Mouse (Mus musculus): ENCODE results near the gene Plcd3. TPM values are rescaled to one million over a fixed set of nuclear protein-coding genes. Genes with fewer than 3 reads are reported as not detected.

The Plcd3 gene
- polyA plus RNA-seq, 1 experiment from 2014 or later = 1.7 TPM

DNA sequence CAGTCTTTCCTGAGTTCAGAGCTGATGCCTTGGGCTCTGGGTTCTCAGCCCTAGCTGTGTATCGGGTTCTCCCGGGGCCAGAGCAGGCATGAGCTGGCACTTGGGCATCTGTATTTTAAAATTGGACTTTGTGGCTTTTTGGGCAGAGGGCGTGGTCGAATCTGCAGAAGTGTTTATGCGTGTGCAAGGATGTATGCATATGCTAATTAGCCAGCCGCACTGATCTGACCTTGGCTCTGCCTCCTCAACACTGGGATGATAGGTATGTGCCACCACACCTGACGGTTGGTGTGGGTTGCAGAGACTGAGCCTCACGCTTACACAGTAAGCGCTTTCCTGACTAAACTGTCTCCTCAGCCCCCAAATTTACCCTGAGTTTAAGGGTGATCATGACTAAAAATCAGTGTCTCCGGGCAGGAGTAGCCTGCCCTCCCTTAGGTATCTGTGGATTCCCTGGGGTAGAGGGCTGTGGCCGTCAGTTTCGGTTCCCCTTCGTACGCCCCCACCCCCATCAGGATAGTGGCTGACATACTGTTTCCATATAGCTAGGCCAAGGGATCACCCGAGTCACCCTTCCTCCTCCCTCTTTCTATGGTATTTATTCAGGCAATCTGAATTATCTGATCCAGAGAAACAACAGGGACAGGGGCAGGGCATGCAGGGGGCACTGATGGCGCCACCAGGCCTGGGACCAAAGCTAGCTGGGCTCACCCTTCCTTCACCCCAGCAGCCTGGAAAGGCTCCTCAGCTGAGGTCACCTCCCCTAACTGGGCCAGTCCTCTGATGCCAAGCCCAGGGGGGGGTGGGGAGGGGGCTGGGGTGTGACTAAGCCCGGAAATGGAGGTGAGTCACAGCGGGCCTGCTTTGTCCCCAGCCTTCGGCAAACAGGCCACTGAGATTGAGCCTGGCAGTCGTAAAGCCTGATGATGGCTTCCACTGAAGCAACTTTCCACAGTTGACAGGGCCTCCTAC, 7.3 kb downstream of the Plcd3 start:
- Histone ChIP-seq H3K36me3 (replicated peaks; ENCODE audit: control insufficient read depth, insufficient read depth) (no peaks in the 10 kb centered on the region), H3K4me3 (replicated peaks; ENCODE audit: low read length) (no peak overlapping the region), H3K4me2 (replicated peaks) (no peak overlapping the region), H3K9me3 (ENCODE audit: control insufficient read depth, low read length) (no peaks in the 10 kb centered on the region), H3K4me1 (replicated peaks; ENCODE audit: control insufficient read depth, insufficient read depth, low read length) (no peaks in the 10 kb centered on the region), H3K9ac (no peak overlapping the region), H3K27ac (no peak overlapping the region), H3K27me3 (ENCODE audit: control insufficient read depth, insufficient read depth, low read length) (peaks cover 10% of the 10 kb centered on the region; the same call in 1 of the 2 replicates)
- no peak for ATAC-seq (ENCODE audit: low FRiP score)
- DNase-seq (ENCODE audit: low spot score) = no peak
- 75% methylated on average over 20 of the region's 20 CpGs for WGBS

DNA sequence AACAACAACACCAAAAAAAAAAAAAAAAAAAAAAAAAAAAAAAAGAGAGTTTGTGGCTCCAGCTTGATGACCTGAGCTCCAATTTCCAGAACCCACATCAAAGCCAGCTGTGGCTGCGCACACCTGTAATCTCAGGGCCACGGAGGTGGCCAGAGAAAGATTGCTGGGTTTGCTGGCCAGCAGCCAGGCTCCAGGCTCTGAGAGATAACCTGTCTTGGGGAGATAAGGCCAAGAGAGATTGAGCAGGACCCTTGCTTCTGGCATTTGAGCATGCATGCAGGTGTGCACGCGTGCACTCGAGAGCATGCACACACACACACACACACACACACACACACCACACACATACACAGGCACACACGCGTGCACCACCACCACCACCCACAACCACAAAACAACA, 8.2 kb downstream of the Plcd3 start:
- H3K9ac ChIP-seq = no peak overlapping the region
- no peaks in the 10 kb centered on the region for H3K36me3 ChIP-seq (replicated peaks; ENCODE audit: control insufficient read depth, insufficient read depth)
- DNase-seq (ENCODE audit: low spot score) (no peak), ATAC-seq (ENCODE audit: low FRiP score) (no peak)
- H3K9me3 ChIP-seq (ENCODE audit: control insufficient read depth, low read length) = no peaks in the 10 kb centered on the region
- H3K4me2 ChIP-seq (replicated peaks) = no peak overlapping the region
- WGBS = 92% methylated on average over 7 of the region's 7 CpGs
- no peaks in the 10 kb centered on the region for H3K4me1 ChIP-seq (replicated peaks; ENCODE audit: control insufficient read depth, insufficient read depth, low read length)
- no peak overlapping the region for H3K27ac ChIP-seq
- H3K27me3 ChIP-seq (ENCODE audit: control insufficient read depth, insufficient read depth, low read length) = peaks cover 10% of the 10 kb centered on the region; the same call in 1 of the 2 replicates
- H3K4me3 ChIP-seq (replicated peaks; ENCODE audit: low read length) = no peak overlapping the region

DNA sequence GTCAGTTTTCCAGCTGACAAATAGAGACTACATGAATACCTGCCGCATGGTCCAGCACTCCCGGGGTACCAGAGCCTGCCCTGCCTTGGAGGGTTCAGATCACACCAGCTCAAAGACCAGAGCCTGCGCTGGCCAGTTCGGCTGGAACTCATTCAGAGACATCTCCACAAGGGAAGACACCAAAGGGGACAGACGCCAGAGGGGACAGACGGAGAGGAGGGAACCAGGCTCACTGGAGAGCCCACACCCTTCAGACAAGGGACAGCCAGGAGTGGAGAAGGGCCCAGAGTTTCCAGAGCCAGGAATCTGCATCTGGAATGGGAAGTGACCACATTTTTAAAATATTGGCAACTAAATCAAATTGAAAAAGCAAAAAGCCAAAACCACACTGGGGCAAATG, 19.8 kb downstream of the Plcd3 start:
- H3K27me3 ChIP-seq (ENCODE audit: control insufficient read depth, insufficient read depth, low read length) = peaks cover 35% of the 10 kb centered on the region
- no peaks in the 10 kb centered on the region for H3K9me3 ChIP-seq (ENCODE audit: control insufficient read depth, low read length)
- H3K36me3 ChIP-seq (replicated peaks; ENCODE audit: control insufficient read depth, insufficient read depth) = no peaks in the 10 kb centered on the region
- H3K4me3 ChIP-seq (replicated peaks; ENCODE audit: low read length) = no peak overlapping the region
- WGBS = 54% methylated on average over 6 of the region's 6 CpGs
- no peak for DNase-seq (ENCODE audit: low spot score)
- ATAC-seq (ENCODE audit: low FRiP score) = no peak
- H3K4me2 ChIP-seq (replicated peaks) = no peak overlapping the region
- no peak overlapping the region for H3K27ac ChIP-seq
- H3K9ac ChIP-seq = no peak overlapping the region
- H3K4me1 ChIP-seq (replicated peaks; ENCODE audit: control insufficient read depth, insufficient read depth, low read length) = peaks cover 6% of the 10 kb centered on the region

DNA sequence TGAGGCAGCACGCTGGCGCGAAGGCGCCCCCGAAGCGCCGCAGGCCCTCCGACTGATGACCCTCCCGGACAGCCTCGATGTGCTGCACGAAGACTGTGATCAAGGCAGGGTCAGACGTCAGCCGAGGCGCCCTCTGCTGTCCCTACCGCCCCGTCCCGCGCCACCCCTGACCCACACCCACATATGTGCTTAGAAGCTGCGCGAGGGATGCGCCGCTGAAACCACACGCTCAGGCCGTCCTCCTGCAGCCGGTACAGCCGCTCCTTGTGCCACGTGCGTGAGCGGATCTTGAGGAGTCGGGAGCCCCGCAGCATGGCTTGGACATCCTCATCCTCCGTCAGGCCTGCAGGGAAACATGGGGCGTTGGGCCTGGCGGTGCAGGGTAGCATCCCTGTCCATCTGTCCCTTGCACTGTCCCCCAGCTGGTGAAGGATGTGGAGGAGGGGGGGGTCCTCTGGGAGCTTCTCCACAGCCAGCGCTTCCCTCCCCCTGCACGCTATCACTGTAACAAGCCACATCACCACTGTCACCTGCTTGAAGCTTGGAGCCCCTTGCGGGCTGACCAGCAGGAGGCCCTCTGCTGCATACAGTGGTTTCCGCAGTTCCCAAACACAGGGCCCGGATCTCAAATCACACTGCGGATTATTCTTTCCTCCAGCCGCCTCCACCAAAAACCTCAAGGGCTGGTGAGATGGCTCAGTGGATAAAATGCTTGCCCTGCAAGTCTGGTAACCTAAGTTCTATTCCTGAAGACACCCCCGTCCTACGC, 21.0 kb downstream of the Plcd3 start:
- peaks cover 6% of the 10 kb centered on the region for H3K4me1 ChIP-seq (replicated peaks; ENCODE audit: control insufficient read depth, insufficient read depth, low read length)
- no peak overlapping the region for H3K27ac ChIP-seq
- ATAC-seq (ENCODE audit: low FRiP score) = peak; percentile 51; the same call in 1 of the 2 replicates
- peak overlapping the region; percentile 24 for H3K4me3 ChIP-seq (replicated peaks; ENCODE audit: low read length)
- peak overlapping the region; percentile 46 for H3K4me2 ChIP-seq (replicated peaks)
- DNase-seq (ENCODE audit: low spot score) = peak; percentile 28
- WGBS = under 1% methylated on average over 42 of the region's 43 CpGs
- H3K36me3 ChIP-seq (replicated peaks; ENCODE audit: control insufficient read depth, insufficient read depth) = no peaks in the 10 kb centered on the region
- peak overlapping the region; percentile 51 for H3K9ac ChIP-seq
- H3K27me3 ChIP-seq (ENCODE audit: control insufficient read depth, insufficient read depth, low read length) = peaks cover 35% of the 10 kb centered on the region
- H3K9me3 ChIP-seq (ENCODE audit: control insufficient read depth, low read length) = no peaks in the 10 kb centered on the region

DNA sequence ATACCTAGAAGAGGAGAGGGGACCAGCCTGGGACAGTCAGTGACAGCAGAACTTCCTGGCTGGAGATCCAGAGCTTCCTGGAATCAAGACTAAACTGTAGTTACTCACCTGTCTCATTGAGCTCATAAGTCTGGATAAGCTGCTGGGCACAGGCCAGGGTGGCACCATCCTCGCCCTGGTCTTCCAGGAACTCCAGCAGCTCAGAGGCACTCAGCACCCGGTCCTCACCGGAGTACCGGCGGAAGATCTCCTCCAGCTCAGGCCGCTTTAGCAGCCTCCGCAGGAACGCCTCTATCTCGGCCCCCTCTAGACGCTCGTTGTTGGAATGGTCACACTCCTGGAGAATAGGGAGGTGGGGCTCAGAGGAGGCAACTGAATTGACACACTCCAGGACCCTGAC, 23.3 kb downstream of the Plcd3 start:
- Histone ChIP-seq H3K4me1 (replicated peaks; ENCODE audit: control insufficient read depth, insufficient read depth, low read length) (peaks cover 6% of the 10 kb centered on the region), H3K4me3 (replicated peaks; ENCODE audit: low read length) (no peak overlapping the region), H3K36me3 (replicated peaks; ENCODE audit: control insufficient read depth, insufficient read depth) (no peaks in the 10 kb centered on the region), H3K4me2 (replicated peaks) (no peak overlapping the region), H3K9ac (no peak overlapping the region), H3K27ac (no peak overlapping the region), H3K27me3 (ENCODE audit: control insufficient read depth, insufficient read depth, low read length) (peaks cover 35% of the 10 kb centered on the region), H3K9me3 (ENCODE audit: control insufficient read depth, low read length) (no peaks in the 10 kb centered on the region)
- 80% methylated on average over 11 of the region's 11 CpGs for WGBS
- DNase-seq (ENCODE audit: low spot score) (no peak), ATAC-seq (ENCODE audit: low FRiP score) (no peak)

DNA sequence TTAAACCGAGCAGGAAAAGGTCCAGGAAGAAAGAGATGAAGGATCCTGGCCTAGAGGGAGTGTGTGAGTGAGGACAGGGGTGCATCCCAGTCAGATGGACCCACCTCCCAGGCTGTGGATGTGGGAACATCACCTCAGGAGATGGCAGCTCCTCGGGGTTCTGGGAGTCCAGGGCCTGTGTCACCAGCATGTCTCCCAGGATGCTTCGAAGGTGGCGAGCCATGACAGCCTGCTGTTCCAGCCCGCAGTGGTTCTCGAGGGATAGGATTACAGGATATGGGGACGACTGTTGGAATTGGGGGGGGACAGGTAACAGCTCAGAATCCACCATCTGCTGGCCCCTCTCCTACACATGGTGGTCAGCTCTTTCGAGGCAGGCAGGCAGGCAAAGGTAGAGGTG, 24.9 kb downstream of the Plcd3 start:
- no peak for ATAC-seq (ENCODE audit: low FRiP score)
- no peaks in the 10 kb centered on the region for H3K36me3 ChIP-seq (replicated peaks; ENCODE audit: control insufficient read depth, insufficient read depth)
- WGBS = 84% methylated on average over 8 of the region's 8 CpGs

DNA sequence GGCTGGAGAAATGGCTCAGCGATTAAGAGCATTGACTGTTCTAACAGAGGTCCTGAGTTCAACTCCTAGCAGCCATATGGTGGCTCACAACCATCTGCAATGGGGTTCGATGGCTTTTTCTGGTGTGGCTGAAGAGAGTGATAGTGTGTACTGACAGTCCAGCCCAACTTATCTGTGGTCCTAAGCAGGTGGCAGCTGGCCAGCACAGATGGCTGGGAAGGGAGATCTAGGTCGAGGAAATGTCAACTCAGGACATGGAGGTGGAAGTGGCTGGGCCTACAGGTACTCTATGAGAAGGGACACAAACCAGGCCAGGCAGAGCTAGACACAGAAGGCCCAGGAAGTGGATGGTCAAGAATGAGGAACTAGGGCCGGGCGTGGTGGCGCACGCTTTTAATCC, 25.4 kb downstream of the Plcd3 start:
- Histone ChIP-seq H3K4me1 (replicated peaks; ENCODE audit: control insufficient read depth, insufficient read depth, low read length) (peaks cover 6% of the 10 kb centered on the region), H3K27me3 (ENCODE audit: control insufficient read depth, insufficient read depth, low read length) (peaks cover 21% of the 10 kb centered on the region), H3K4me3 (replicated peaks; ENCODE audit: low read length) (no peak overlapping the region), H3K4me2 (replicated peaks) (no peak overlapping the region), H3K36me3 (replicated peaks; ENCODE audit: control insufficient read depth, insufficient read depth) (no peaks in the 10 kb centered on the region), H3K9ac (no peak overlapping the region), H3K27ac (no peak overlapping the region), H3K9me3 (ENCODE audit: control insufficient read depth, low read length) (no peaks in the 10 kb centered on the region)
- 93% methylated on average over 7 of the region's 7 CpGs for WGBS
- DNase-seq (ENCODE audit: low spot score) (no peak), ATAC-seq (ENCODE audit: low FRiP score) (no peak)

More for the DNA sequence above, 24.9 kb downstream of the Plcd3 start:
- Histone ChIP-seq H3K4me3 (replicated peaks; ENCODE audit: low read length) (no peak overlapping the region), H3K9ac (no peak overlapping the region), H3K9me3 (ENCODE audit: control insufficient read depth, low read length) (no peaks in the 10 kb centered on the region), H3K27ac (no peak overlapping the region), H3K4me1 (replicated peaks; ENCODE audit: control insufficient read depth, insufficient read depth, low read length) (peaks cover 6% of the 10 kb centered on the region), H3K4me2 (replicated peaks) (no peak overlapping the region), H3K27me3 (ENCODE audit: control insufficient read depth, insufficient read depth, low read length) (peaks cover 27% of the 10 kb centered on the region)
- no peak for DNase-seq (ENCODE audit: low spot score)

DNA sequence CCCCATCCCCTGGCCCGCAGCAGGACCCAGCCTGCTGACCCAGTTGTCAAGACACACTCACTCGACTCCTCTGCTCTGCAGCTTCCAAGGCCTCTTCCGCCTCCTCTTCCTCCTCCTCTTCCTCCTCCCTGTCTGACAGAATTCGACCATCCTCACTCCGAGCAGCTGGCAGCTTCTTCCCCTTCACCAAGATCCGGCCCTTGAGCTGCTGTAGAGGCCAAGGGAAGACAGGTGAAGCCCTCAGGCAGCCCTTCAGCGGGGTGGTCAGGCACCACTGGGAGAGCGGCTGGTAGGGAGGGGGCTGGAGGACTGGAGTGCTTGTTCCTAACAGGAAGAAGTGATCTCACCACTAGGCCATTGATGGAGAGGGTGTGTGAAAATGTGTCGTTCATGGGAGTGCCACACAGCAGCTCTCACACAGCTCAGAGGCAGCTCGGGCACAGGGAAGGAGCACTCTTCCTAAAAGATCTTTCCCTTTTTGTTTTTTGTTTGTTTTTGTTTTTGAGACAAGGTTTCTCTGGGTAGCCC, 26.6 kb downstream of the Plcd3 start:
- no peak for DNase-seq (ENCODE audit: low spot score)
- H3K4me1 ChIP-seq (replicated peaks; ENCODE audit: control insufficient read depth, insufficient read depth, low read length) = no peaks in the 10 kb centered on the region
- 26% methylated on average over 10 of the region's 10 CpGs for WGBS

DNA sequence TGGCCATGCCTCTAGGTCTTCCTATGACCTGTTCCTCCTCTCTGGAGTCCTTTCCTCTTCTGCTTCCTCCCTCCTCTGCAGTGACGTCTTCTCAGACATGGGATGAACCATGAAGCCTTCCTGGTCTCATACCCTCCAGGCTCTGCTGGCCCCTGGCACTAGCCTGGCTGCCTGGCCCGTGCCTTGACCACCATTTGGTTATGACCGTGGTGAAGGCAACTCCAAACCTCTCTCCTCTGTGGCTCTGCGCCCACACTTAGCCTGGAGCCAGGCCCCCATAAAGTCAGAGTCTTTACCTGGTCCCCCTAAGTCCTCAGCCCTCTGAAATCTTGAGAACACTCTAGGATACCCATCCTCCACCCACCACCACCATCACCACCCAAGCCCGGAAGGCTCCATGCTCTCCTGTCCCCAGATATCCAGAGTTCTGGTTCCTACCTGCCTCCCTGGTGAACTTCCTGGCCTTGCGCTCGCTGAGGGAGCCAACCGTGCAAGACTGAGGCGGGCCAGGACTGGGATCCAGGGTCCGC, 27.3 kb downstream of the Plcd3 start:
- peaks cover 15% of the 10 kb centered on the region for H3K36me3 ChIP-seq (replicated peaks; ENCODE audit: control insufficient read depth, insufficient read depth)
- no peak overlapping the region for H3K4me2 ChIP-seq (replicated peaks)
- H3K27me3 ChIP-seq (ENCODE audit: control insufficient read depth, insufficient read depth, low read length) = peaks cover 3% of the 10 kb centered on the region; the same call in 1 of the 2 replicates
- H3K9ac ChIP-seq = no peak overlapping the region
- WGBS = 62% methylated on average over 10 of the region's 10 CpGs
- no peaks in the 10 kb centered on the region for H3K9me3 ChIP-seq (ENCODE audit: control insufficient read depth, low read length)
- no peak overlapping the region for H3K4me3 ChIP-seq (replicated peaks; ENCODE audit: low read length)
- no peak for DNase-seq (ENCODE audit: low spot score)
- no peak overlapping the region for H3K27ac ChIP-seq
- H3K4me1 ChIP-seq (replicated peaks; ENCODE audit: control insufficient read depth, insufficient read depth, low read length) = no peaks in the 10 kb centered on the region
- ATAC-seq (ENCODE audit: low FRiP score) = no peak

More for the DNA sequence above, 26.6 kb downstream of the Plcd3 start:
- Histone ChIP-seq H3K4me2 (replicated peaks) (no peak overlapping the region), H3K36me3 (replicated peaks; ENCODE audit: control insufficient read depth, insufficient read depth) (peaks cover 9% of the 10 kb centered on the region; the same call in 1 of the 2 replicates), H3K27ac (no peak overlapping the region), H3K9ac (no peak overlapping the region), H3K9me3 (ENCODE audit: control insufficient read depth, low read length) (no peaks in the 10 kb centered on the region), H3K4me3 (replicated peaks; ENCODE audit: low read length) (no peak overlapping the region), H3K27me3 (ENCODE audit: control insufficient read depth, insufficient read depth, low read length) (peaks cover 10% of the 10 kb centered on the region)
- ATAC-seq (ENCODE audit: low FRiP score) = no peak

Measured in hindbrain, embryonic 14.5 days (tissue).